Mouse (Mus musculus) lung, postnatal 36 days (tissue): ENCODE data around the gene Cacna1e.

ENCODE experiments used
- DNase-seq: peaks from one replicate; pipeline ENCODE4 v3.0.0; 2022; ENCODE audit warnings: mixed read lengths

Gene Cacna1e

GRCm38 (mm10) chr1:154705882-154706565 lies 178.3 kb downstream of the Cacna1e start:
- DNase-seq = no peak

- DNase-seq = no peak
Observed at GRCm38 (mm10) chr1:154704558-154705185, 179.6 kb downstream of the Cacna1e start.

- no peak for DNase-seq
Observed at GRCm38 (mm10) chr1:154702623-154703022, 181.7 kb downstream of the Cacna1e start.

DNA sequence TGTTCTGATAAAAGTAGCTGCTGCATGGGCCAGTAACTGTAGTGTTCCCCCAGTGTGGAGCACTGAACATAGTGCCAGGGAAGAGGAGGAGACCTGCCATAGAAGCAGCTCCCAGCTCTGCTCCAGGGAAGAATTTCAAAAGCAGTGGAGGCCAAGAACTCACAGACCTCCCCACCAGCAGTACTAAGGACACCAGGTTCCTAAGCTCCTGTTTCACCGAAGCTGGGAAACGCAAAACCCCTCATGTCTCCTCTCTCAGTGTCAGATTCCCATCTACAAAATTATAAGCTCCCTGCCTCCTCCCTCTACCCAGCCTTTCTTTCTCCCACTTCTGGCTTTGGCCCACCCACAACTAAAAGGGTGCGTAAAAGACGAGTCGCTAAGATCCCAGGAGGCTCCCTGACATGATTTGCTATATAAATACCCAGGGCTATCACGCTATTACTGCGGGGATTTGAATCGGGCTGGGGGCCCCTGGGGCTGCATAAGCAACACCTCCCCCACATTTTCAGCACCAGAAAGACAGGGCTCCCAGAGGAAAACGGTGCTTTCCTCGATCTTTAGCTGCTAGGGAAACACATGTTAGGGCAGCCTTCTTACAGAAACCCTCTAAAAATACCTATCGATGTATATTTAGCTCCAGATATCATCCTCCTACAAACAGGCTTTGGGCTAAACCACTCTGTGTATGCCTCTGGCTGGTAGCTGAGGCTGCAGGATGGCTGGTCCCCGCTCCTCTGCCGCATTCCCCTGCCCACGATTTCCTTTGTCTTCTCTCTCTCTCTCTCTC lies 195.2 kb downstream of the Cacna1e start:
- DNase-seq = no peak

- no peak for DNase-seq
Observed at GRCm38 (mm10) chr1:154686861-154687260, 197.4 kb downstream of the Cacna1e start.

- DNase-seq = no peak
Observed at GRCm38 (mm10) chr1:154683477-154684106, 200.7 kb downstream of the Cacna1e start.

GRCm38 (mm10) chr1:154678989-154679388 lies 205.3 kb downstream of the Cacna1e start:
- no peak for DNase-seq

GRCm38 (mm10) chr1:154678151-154678550 lies 206.2 kb downstream of the Cacna1e start:
- DNase-seq = no peak

- no peak for DNase-seq
Observed at GRCm38 (mm10) chr1:154677677-154678076, 206.6 kb downstream of the Cacna1e start.

DNA sequence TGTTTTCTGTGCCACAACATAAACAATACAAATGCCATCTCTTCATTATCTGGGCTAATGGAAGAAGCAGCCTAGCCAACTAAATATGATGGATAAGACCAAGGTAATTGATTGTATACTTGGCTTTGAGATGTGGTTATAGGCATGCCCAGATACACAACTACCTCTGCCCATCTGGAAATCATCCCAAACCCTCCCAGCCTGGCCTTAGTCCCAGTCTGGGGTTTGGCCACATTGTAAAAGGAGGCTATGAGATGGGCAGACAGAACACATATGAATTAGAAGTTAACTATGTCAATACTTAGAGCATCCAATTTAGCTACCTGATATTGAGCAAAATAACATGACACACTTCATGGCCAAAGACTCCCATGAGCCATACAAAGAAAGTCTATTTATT lies 220.6 kb downstream of the Cacna1e start:
- DNase-seq = no peak

DNA sequence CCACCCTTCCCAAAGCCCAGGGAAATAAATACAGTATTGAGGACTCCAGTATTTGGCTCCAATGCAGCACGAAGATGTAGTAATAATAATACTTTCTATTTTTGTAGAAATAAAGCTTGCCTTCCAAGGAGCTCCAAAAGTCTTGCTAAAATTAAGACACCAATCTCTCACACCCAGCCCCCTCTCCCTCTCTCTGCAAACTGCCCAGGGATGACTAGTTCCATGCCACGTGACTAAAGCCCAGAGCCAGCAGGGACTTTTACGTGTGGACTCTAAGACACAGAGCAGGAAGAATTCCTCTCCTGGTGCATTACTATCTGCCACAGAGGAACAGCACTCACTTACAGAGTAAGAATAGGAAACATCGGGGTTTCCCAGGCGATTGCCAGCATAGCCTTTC lies 222.3 kb downstream of the Cacna1e start:
- DNase-seq = peak; percentile 26

GRCm38 (mm10) chr1:154661221-154661864 lies 223.0 kb downstream of the Cacna1e start:
- DNase-seq = no peak

GRCm38 (mm10) chr1:154657366-154657765 lies 226.9 kb downstream of the Cacna1e start:
- DNase-seq = no peak

DNA sequence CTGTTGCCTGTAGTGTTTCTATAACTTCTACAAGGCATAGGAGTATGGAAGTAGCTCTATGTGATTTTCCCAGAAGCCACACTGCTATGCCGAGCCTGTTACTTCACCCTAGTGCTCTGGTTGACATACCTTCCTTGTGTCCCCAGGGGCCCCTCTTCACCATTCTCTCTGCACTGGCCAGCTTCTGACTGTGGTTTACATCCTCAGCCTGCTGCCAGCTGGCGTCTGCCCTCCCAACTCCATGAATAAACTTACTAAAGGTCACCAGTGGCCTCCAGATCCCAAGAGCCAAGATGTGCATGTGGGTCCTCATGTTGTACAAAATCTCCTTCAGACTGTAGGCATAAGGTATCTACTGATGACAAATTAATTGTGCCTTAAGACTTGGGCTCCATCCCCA lies 230.3 kb downstream of the Cacna1e start:
- DNase-seq = no peak

DNA sequence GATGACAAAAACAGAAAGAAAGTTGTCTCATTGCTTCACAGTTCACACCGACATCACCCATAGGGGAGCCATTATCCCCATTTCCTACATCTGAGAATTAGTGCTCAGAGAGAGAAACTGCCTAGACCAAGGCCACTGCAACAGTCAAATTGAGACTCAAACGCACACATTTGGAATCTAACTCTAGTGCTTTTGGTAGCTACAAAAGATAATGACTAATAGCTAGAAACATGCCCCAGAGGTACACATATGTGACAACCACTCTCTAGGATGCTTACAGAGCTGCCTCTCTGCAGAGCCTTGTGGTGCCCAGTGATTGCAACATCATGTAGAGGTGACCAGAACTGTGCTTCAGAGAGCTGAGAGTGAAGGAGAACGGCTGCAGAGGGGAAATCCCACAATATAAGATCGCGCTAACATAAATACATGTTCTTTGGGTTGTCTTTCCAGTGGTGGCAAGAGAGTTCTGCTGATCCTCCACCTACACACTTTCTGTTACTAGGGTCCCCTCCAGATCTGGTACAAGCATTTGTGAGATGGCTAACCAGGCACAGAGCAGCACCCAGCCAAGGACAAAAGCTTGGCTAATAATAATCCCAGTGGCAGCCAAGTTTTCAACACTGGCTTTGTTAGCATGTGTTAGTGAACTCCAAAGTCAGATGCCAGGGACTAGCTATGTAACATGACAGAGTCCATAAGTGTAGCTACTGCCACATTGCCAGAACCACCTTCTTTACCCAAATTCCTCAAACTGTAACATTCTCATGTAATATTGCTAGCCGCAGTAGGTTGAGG lies 237.9 kb downstream of the Cacna1e start:
- DNase-seq = no peak

DNA sequence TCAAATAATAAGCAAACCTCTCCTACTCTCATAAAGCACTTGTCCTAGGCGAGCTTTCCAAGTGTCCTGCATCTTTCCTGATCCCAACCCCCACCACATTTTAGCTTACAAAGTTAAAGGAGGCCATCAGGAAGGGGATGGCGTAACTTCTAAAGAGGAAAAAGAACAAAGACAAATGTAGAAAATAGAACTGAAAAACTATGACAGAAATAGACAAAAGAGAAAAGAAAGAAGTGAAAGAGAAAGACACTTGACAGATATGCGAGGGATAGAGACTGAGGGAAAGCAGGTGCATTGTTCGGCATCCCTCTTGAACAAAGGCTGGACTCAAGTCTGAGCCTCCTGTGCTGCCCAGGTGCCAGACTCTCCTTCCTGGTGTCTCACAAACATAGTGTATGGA lies 246.5 kb downstream of the Cacna1e start:
- no peak for DNase-seq

GRCm38 (mm10) chr1:154635766-154636165 lies 248.5 kb downstream of the Cacna1e start:
- no peak for DNase-seq

GRCm38 (mm10) chr1:154632886-154633285 lies 251.4 kb downstream of the Cacna1e start:
- DNase-seq = no peak

DNA sequence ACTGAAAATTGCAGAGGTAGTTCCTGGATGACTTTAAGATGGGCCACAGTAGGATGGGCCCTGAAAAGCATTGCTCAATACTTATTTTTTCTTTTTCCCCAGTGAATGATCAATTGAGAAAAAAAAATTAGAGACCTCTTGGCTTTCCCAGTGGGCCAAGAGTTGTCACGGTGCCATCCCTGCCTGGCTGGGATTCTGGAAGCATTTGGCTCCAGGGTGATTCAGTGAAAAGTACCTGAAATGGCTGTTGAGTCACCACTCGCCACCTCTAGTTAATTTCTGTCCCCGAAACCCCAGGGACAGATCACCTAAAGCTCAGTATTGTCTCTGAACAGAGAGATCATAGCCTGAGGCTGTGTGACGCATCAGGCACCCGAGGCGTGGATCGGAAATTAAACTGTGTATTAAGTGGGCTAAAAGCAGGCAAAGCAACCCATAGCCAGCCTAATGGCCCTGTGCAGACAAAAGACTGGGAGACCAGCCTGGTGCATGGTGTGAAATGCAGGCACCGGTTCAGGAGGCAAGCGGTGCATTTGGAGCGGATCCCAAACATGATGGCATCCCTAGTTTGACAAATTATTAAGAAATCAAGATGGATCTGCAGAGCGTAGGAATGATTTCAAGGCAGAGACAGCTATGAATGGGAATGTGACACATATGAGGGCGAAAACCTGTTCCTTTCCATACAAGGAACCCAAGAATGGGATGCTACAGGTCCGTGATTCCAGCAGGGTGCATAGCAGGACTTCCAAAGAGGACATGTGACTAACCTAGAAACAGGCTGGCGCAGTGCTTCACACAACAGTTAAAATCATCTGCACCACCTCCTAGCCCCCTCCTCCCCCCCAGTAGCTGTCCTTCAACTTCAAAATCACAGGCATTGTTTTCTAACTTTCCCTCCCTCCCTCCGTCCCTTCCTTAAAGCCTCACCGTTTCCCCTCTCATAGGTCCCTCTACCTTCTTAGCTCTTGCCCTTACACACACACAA lies 261.3 kb downstream of the Cacna1e start:
- DNase-seq = no peak

GRCm38 (mm10) chr1:154617743-154618455 lies 266.4 kb downstream of the Cacna1e start:
- DNase-seq = peak; percentile 5
